Mouse (Mus musculus) cortical plate, adult 2 months (tissue): ENCODE measurements around the gene Hrh1.

ENCODE experiments used
- CTCF ChIP-seq: fragments of 200-500 bp; IDR thresholded peaks from 2 replicates; pipeline ENCODE4 v1.5.1; 2011; ENCODE audit warnings: mild to moderate bottlenecking, control low read depth, low read length; ENCODE audit not compliant: insufficient read depth; ENCODE audit errors: extremely low read depth
- POLR2A ChIP-seq: fragments of 200-500 bp; IDR thresholded peaks from 2 replicates; pipeline ENCODE4 v1.6.1; 2011; ENCODE audit warnings: mild to moderate bottlenecking, low read length, control low read depth; ENCODE audit not compliant: insufficient read depth; ENCODE audit errors: extremely low read depth

GRCm38 (mm10) chr6:114428831-114429230, 31.1 kb downstream of the Hrh1 start:
- TF ChIP-seq CTCF (no peak), POLR2A (no peak)
